Mouse (Mus musculus): ENCODE results near the gene Ube2s. TPM values are rescaled to one million over a fixed set of nuclear protein-coding genes. Genes with fewer than 3 reads are reported as not detected.

Ube2s gene
- total and polyA plus RNA-seq, 3 experiments, result 171 to 538 (median 210) TPM

GRCm38 (mm10) chr7:4851315-4851688, 38.9 kb upstream of the Ube2s start:
- TF ChIP-seq POLR2AphosphoS5 (IDR thresholded peaks at IDR 0.05; ENCODE audit: insufficient replicate concordance, low read depth, low read length) (no peak), GATA2 (IDR thresholded peaks at IDR 0.05; ENCODE audit: borderline replicate concordance, low read depth, low read length) (no peak), GATA1 (IDR thresholded peaks at IDR 0.05; ENCODE audit: borderline replicate concordance, low read length) (no peak), CTCF (IDR thresholded peaks at IDR 0.05; ENCODE audit: low read depth, low read length) (no peak), TAL1 (conservative IDR thresholded peaks at IDR 0.05; ENCODE audit: low read depth, low read length) (no peak)
- no peaks in the 10 kb centered on the region for H3K9me3 ChIP-seq (replicated peaks)
- ATAC-seq (ENCODE audit: extremely low read depth, insufficient number of reproducible peaks, low FRiP score, poor library complexity, severe bottlenecking) (no peak), DNase-seq (ENCODE audit: low spot score) (no peak)
- no peaks in the 10 kb centered on the region for H3K4me1 ChIP-seq (ENCODE audit: insufficient read depth, low read depth, low read length)
- peaks cover 23% of the 10 kb centered on the region for H3K27me3 ChIP-seq (ENCODE audit: insufficient read depth, low read length)
- no peaks in the 10 kb centered on the region for H3K36me3 ChIP-seq (replicated peaks)
- no peak overlapping the region for H3K4me3 ChIP-seq (ENCODE audit: low read depth, low read length)

- Histone ChIP-seq H3K27me3 (ENCODE audit: insufficient read depth, low read length) (peaks cover 23% of the 10 kb centered on the region), H3K36me3 (replicated peaks) (no peaks in the 10 kb centered on the region), H3K4me3 (ENCODE audit: low read depth, low read length) (no peak overlapping the region), H3K4me1 (ENCODE audit: insufficient read depth, low read depth, low read length) (no peaks in the 10 kb centered on the region), H3K9me3 (replicated peaks) (no peaks in the 10 kb centered on the region)
- TF ChIP-seq CTCF (IDR thresholded peaks at IDR 0.05; ENCODE audit: low read depth, low read length) (no peak), GATA1 (IDR thresholded peaks at IDR 0.05; ENCODE audit: borderline replicate concordance, low read length) (no peak), GATA2 (IDR thresholded peaks at IDR 0.05; ENCODE audit: borderline replicate concordance, low read depth, low read length) (no peak), TAL1 (conservative IDR thresholded peaks at IDR 0.05; ENCODE audit: low read depth, low read length) (no peak), POLR2AphosphoS5 (IDR thresholded peaks at IDR 0.05; ENCODE audit: insufficient replicate concordance, low read depth, low read length) (no peak)
- DNase-seq (ENCODE audit: low spot score) (no peak), ATAC-seq (ENCODE audit: extremely low read depth, insufficient number of reproducible peaks, low FRiP score, poor library complexity, severe bottlenecking) (no peak)
Observed at GRCm38 (mm10) chr7:4850621-4851314, 38.4 kb upstream of the Ube2s start.

- Histone ChIP-seq H3K27me3 (ENCODE audit: insufficient read depth, low read length) (peaks cover 26% of the 10 kb centered on the region), H3K4me1 (ENCODE audit: insufficient read depth, low read depth, low read length) (no peaks in the 10 kb centered on the region), H3K4me3 (ENCODE audit: low read depth, low read length) (no peak overlapping the region), H3K9me3 (replicated peaks) (no peaks in the 10 kb centered on the region), H3K36me3 (replicated peaks) (no peaks in the 10 kb centered on the region)
- ATAC-seq (ENCODE audit: extremely low read depth, insufficient number of reproducible peaks, low FRiP score, poor library complexity, severe bottlenecking) (no peak), DNase-seq (ENCODE audit: low spot score) (no peak)
- TF ChIP-seq CTCF (IDR thresholded peaks at IDR 0.05; ENCODE audit: low read depth, low read length) (no peak), GATA2 (IDR thresholded peaks at IDR 0.05; ENCODE audit: borderline replicate concordance, low read depth, low read length) (no peak), POLR2AphosphoS5 (IDR thresholded peaks at IDR 0.05; ENCODE audit: insufficient replicate concordance, low read depth, low read length) (no peak), GATA1 (IDR thresholded peaks at IDR 0.05; ENCODE audit: borderline replicate concordance, low read length) (no peak), TAL1 (conservative IDR thresholded peaks at IDR 0.05; ENCODE audit: low read depth, low read length) (no peak)
Observed at GRCm38 (mm10) chr7:4849372-4849771, 37.0 kb upstream of the Ube2s start.

- Histone ChIP-seq H3K9me3 (replicated peaks) (no peaks in the 10 kb centered on the region), H3K27me3 (ENCODE audit: insufficient read depth, low read length) (peaks cover 24% of the 10 kb centered on the region), H3K4me3 (ENCODE audit: low read depth, low read length) (no peak overlapping the region), H3K4me1 (ENCODE audit: insufficient read depth, low read depth, low read length) (0 out of 2 replicates have a peak, but pooled peaks cover 4% of the 10 kb centered on the region), H3K36me3 (replicated peaks) (no peaks in the 10 kb centered on the region)
- ATAC-seq (ENCODE audit: extremely low read depth, insufficient number of reproducible peaks, low FRiP score, poor library complexity, severe bottlenecking) (no peak), DNase-seq (ENCODE audit: low spot score) (no peak)
- TF ChIP-seq GATA2 (IDR thresholded peaks at IDR 0.05; ENCODE audit: borderline replicate concordance, low read depth, low read length) (no peak), POLR2AphosphoS5 (IDR thresholded peaks at IDR 0.05; ENCODE audit: insufficient replicate concordance, low read depth, low read length) (no peak), GATA1 (IDR thresholded peaks at IDR 0.05; ENCODE audit: borderline replicate concordance, low read length) (no peak), CTCF (IDR thresholded peaks at IDR 0.05; ENCODE audit: low read depth, low read length) (no peak), TAL1 (conservative IDR thresholded peaks at IDR 0.05; ENCODE audit: low read depth, low read length) (no peak)
Observed at GRCm38 (mm10) chr7:4844917-4845309, 32.5 kb upstream of the Ube2s start.

- ATAC-seq (ENCODE audit: extremely low read depth, insufficient number of reproducible peaks, low FRiP score, poor library complexity, severe bottlenecking) (no peak), DNase-seq (ENCODE audit: low spot score) (no peak)
- Histone ChIP-seq H3K4me3 (ENCODE audit: low read depth, low read length) (no peak within 1 kb of the TSS), H3K27me3 (ENCODE audit: insufficient read depth, low read length) (peaks cover 20% of the 10 kb centered on the region), H3K9me3 (replicated peaks) (no peaks in the 10 kb centered on the region), H3K36me3 (replicated peaks) (no peaks in the 10 kb centered on the region), H3K4me1 (ENCODE audit: insufficient read depth, low read depth, low read length) (0 out of 2 replicates have a peak, but pooled peaks cover 4% of the 10 kb centered on the region)
- TF ChIP-seq POLR2AphosphoS5 (IDR thresholded peaks at IDR 0.05; ENCODE audit: insufficient replicate concordance, low read depth, low read length) (no peak), CTCF (IDR thresholded peaks at IDR 0.05; ENCODE audit: low read depth, low read length) (no peak), GATA2 (IDR thresholded peaks at IDR 0.05; ENCODE audit: borderline replicate concordance, low read depth, low read length) (no peak), GATA1 (IDR thresholded peaks at IDR 0.05; ENCODE audit: borderline replicate concordance, low read length) (no peak), TAL1 (conservative IDR thresholded peaks at IDR 0.05; ENCODE audit: low read depth, low read length) (no peak)
Observed at GRCm38 (mm10) chr7:4844245-4844916, 32.0 kb upstream of the Ube2s start, which contains the start of gene Shisa7. Gene Shisa7, minus strand, starts transcription at chr7:4844696.

- Histone ChIP-seq H3K4me3 (ENCODE audit: low read depth, low read length) (no peak overlapping the region), H3K4me1 (ENCODE audit: insufficient read depth, low read depth, low read length) (0 out of 2 replicates have a peak, but pooled peaks cover 4% of the 10 kb centered on the region), H3K27me3 (ENCODE audit: insufficient read depth, low read length) (peaks cover 18% of the 10 kb centered on the region), H3K36me3 (replicated peaks) (no peaks in the 10 kb centered on the region), H3K9me3 (replicated peaks) (no peaks in the 10 kb centered on the region)
- TF ChIP-seq GATA1 (IDR thresholded peaks at IDR 0.05; ENCODE audit: borderline replicate concordance, low read length), result no peak
- TF ChIP-seq CTCF (IDR thresholded peaks at IDR 0.05; ENCODE audit: low read depth, low read length), result no peak
- TF ChIP-seq POLR2AphosphoS5 (IDR thresholded peaks at IDR 0.05; ENCODE audit: insufficient replicate concordance, low read depth, low read length), result no peak
- TF ChIP-seq TAL1 (conservative IDR thresholded peaks at IDR 0.05; ENCODE audit: low read depth, low read length), result no peak
- no peak for TF ChIP-seq GATA2 (IDR thresholded peaks at IDR 0.05; ENCODE audit: borderline replicate concordance, low read depth, low read length)
- ATAC-seq (ENCODE audit: extremely low read depth, insufficient number of reproducible peaks, low FRiP score, poor library complexity, severe bottlenecking), result no peak
- no peak for DNase-seq (ENCODE audit: low spot score)
Observed at GRCm38 (mm10) chr7:4843604-4844244, 31.3 kb upstream of the Ube2s start.
